Mouse (Mus musculus) heart, adult 8-10 months (tissue): ENCODE results near the gene Rtn4. TPM values are rescaled to one million over a fixed set of nuclear protein-coding genes. Genes with fewer than 3 reads are reported as not detected.
"Not testable (repeated sequence)": the region's sequence is repeated elsewhere in the genome, so short reads cannot be mapped to it uniquely, and the experiment has no call there.

Experiments used
- DNase-seq: peaks from one replicate; pipeline ENCODE4 v3.0.0; 2022; ENCODE audit warnings: low spot score
- total RNA-seq, 4 experiments: library from RNA; stranded (reverse); gene quantifications; 2 replicates each; pipeline ENCODE4 v1.2.4; 2022

Gene Rtn4
- total RNA-seq, result 10 to 100 TPM; 74.8 to 89.2 (median 82.4) TPM

DNA sequence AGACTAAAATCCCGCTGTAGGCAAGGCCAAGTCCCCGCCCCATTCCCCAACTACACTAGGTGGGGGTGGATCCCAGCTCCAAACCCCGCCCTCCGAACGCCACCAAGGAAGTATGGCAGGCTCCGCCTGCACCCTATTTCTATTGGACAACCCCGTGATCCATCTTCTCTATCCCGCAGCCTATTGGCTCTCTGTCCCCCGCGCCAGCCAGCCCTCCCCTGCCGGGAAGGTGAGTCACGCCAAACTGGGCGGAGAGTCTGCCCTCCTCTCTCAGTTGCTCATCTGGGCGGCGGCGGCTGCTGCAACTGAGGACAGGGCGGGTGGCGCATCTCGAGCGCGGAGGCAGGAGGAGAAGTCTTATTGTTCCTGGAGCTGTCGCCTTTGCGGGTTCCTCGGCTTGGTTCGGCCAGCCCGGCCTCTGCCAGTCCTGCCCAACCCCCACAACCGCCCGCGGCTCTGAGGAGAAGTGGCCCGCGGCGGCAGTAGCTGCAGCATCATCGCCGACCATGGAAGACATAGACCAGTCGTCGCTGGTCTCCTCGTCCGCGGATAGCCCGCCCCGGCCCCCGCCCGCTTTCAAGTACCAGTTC, at the start of gene Rtn4:
TSS of gene Rtn4 (plus strand) at position 265 of the 590 bp plus-strand sequence.
- peak; percentile 98 for DNase-seq

GRCm38 (mm10) chr11:29644421-29644820, 48.3 kb upstream of the Rtn4 start:
- DNase-seq, result no peak

GRCm38 (mm10) chr11:29645411-29646066, 47.2 kb upstream of the Rtn4 start:
- peak; percentile 35 for DNase-seq

- DNase-seq, result no peak
Measured at GRCm38 (mm10) chr11:29647568-29648319, 45.0 kb upstream of the Rtn4 start.

- not testable (repeated sequence) for DNase-seq
Measured at GRCm38 (mm10) chr11:29655381-29655780, 37.4 kb upstream of the Rtn4 start.

DNA sequence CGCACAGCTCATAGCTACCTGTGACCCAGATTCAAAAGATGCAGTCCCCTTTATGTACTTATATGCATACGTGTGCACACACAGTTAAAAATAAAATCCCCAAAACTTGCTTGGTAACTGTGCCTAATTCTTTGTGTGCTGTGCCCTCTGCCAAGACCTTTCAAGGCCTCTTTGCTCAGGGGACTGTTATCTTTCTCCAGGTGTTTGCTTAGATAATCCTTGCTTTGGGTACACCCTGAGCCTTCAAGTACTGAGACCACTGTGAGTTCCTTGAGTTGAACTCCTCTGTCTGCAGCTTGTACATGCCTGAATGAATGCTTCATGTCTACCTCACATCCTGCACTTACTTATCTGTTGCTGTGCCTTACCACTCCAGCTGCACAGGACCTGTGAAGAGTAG, 32.0 kb upstream of the Rtn4 start:
- no peak for DNase-seq

DNA sequence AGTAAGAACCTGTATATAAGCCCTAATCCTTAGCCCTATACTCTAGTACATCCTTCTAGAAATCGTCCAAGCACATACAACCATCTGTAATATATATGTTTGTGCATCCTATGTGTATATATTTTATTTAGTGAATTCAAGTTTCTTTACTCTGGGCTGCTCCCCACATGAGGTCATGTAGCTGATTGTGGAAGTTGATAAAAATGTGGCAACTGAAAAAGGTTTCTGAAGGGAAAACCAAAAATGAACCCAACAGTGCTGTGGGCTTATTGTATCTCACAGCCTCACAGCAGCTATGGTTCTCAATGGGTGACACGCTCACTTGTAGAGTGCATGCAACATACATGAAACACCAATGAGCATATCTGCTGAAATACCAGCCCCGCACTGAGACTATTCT, 25.1 kb upstream of the Rtn4 start:
- no peak for DNase-seq

DNA sequence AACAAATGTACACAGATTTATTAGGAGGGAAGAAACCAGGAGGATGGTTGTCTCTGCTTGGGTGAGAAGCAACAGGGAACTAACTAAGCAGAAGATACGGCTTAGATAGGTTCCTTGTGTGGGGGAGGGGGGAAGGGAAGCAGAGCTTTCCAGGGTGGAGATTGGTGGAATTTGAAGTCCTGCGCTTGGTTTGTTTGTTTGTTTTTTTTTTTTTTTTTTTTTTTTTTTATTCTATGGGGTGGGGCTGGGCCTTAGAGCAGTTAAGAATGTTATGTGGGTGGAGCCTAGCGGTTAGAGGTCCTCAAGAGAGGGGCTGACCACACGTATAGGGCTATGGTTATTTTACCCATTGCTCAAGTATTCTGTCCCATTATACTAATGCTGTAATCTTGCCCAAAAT, 23.0 kb upstream of the Rtn4 start:
- no peak for DNase-seq

DNA sequence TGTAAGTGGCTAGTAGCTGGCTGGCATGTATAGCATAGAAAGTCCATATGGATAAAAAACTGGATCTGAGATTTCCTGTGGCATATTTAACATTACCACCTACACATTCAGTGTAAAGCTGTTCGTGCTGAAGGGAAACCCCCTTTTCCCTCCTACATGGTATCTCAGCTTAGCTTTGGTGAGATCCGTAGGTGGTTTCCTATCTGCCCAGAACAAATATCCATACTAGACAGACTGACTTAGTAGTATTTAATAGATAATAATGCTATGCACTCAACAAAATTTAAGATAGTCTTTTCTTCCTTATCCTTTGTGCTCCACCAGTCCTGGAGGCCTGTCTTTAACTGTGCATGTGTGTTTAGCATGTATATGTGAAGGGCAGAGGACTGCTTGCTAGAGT, 19.4 kb upstream of the Rtn4 start:
- no peak for DNase-seq

DNA sequence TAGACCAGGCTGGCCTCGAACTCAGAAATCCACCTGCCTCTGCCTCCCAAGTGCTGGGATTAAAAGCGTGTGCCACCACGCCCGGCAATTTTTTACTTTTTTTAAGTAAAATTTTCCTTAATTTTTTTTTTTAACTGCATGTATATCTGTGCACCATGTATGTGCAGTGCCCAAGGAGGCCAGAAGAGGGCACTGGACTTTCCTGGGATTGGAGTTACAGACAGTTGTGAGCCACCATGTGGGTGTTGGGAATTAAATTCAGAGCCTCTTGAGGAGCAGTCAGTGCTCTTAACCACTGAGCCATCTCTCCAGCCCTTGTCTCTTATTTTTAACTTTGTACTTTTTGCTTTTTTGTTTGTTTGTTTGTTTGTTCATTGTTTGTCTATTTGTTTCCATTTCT, 16.0 kb upstream of the Rtn4 start:
- DNase-seq, result no peak

GRCm38 (mm10) chr11:29679942-29680341, 12.8 kb upstream of the Rtn4 start:
- no peak for DNase-seq

GRCm38 (mm10) chr11:29680771-29681170, 12.0 kb upstream of the Rtn4 start:
- no peak for DNase-seq

DNA sequence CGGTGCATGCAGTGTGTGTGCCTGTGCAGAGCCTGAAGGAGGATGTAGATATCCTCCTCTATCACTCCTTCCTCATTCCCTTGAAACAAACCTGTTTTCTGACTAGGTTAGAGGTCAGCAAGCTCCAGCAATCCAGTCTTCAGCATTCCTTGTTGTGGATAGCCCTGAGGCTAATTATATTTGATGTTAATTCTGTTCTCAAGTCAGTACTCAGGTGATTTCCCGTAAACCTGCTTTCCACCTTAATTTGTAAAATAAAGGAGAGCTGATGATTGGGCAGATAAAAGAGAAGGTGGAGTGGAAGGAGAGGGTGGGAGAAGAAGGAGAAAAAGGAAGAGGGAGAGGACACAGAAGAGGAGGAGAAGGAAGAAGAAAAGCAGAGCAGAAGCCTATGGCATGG, 8.5 kb upstream of the Rtn4 start:
- no peak for DNase-seq

DNA sequence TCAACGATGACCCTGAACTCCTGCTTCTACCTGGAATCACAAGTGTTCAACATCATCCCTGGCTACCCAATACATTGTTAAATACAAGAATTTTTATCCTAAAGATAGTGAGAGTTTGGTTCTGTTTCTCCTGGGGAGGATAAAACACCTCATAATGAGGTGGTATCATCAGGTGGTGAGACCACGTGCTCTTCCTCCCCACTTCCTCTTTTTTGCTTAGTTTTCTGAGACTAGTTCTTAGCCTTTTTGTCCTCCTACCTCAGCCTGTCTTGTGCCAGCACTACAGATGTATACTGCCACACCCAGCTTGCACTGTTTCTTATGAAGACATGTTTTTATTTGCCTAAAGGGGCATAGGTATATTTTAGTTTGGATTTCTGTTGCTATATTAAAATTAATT, 6.6 kb upstream of the Rtn4 start:
- DNase-seq, result no peak

DNA sequence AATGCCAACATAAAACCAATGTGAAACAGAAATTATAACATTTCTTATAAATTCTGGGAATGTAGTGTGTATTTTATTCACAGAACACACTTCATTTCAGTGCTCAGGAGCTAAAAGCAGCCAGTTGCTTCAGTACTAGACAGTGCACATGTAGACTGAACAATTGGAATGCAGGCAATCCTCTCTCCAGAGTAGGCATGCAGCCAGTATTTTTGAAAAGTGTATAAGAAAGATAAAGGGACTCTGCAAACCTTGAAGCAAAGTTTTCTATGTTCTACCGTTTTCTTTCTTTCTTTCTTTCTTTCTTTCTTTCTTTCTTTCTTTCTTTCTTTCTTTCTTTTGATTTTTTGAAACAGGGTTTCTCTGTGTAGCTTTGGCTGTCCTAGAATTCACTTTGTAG, 1.2 kb upstream of the Rtn4 start:
- DNase-seq, result no peak

DNA sequence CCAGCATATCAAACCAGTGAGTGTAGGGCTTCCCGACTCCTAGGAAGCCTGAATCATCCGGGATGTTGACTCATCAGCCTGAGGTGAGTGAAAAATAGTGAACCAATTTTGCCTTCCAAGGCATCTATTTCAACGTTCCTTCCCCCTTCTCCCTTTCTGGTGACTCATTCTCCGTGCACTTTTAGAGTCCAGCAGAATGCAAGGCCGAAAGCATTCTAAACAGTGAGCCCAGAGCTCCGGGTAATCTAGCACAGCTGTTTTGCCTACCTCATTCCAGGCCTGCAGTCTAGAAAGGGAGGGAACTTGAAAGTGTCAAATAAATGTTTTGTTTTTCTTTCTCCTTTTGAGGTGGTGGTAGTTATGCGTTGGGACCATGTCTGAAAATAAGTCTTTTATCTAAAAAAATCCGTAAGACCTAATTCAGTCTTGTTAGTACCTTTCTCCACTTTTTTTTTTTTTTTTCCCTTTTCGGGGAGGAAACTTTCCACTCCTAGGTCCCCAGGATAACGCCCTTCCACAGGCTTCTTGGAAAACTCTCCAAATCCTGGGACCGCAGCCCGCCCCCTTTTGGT, 550 bp upstream of the Rtn4 start:
- peak; percentile 56 for DNase-seq

GRCm38 (mm10) chr11:29693576-29694410, 1.0 kb downstream of the Rtn4 start:
- peak; percentile 80 for DNase-seq

DNA sequence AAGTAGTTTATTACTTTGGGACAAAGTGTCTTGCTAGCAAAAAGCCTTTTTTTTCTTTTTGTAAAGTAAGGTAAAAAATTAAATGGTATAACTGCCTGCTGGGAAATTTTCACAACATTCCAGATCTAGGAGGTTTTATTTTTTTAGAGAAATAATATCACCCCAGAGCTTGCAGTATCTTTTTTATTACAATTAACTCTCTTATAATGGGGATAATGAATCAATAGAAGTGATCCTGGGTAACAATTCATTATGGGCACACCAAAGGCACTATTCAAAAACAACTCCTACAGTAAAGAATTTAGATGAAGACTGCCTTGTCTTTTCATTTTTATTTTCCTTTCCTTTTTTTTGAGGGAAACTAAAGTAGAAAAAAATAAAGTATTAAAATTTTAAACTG, 2.0 kb downstream of the Rtn4 start:
- DNase-seq, result no peak

DNA sequence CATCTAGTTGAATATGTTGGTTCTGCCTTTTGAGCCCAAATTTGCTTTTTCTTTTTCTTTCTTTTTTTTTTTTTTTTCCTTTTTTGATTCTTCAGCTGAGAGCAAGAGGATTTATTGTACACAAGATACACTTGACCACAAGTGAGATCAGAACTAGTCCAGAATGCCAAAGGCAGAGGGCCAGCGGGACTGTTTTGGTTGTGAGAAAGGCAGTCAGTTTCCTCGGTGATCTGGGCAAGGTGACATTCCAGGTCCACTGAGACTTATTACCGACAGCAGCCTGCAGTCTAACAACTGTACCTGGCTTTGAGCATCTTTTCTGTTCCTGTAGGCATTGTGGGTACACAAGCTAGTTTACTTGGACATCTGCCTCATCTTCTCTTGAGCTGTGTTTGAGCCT, 10.0 kb downstream of the Rtn4 start:
- no peak for DNase-seq

DNA sequence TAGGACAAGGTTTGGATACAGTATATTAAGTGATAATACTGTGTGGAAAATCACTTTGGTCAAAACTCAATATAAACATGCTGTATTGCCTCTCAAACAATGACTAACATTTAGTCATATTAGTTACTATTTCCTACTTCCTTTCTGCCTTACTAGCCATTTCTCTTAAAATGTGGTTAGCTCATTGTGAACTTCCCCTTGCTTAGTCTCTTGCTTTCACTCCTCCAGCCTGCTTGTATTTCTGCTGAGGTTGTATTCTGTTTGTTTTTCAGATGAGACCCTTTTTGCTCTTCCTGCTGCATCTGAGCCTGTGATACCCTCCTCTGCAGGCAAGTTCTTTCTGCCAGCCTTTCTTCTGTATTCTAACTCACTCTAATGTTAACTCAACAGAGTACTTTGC, 12.5 kb downstream of the Rtn4 start:
- peak; percentile 27 for DNase-seq

GRCm38 (mm10) chr11:29706845-29707244, 14.1 kb downstream of the Rtn4 start:
- no peak for DNase-seq

DNA sequence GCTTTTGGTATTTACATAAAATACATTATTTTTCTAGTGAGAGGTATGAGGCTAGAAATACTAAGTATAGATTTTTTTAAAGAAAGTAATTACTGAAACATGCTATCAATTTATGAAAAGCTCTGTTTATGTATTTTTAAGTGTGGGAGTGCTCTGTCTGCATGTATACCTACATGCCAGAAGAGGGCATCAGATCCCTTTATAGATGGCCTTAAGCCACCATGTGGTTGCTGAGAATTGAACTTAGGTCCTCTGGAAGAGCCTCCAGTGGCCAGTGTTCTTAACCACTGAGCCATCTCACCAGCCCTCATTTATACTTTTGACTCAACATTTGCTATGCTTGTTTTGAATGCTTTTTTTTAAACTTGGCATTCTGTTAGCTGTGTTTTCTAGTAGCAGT, 16.8 kb downstream of the Rtn4 start:
- no peak for DNase-seq
